Mouse (Mus musculus) induced T-regulatory cell, adult 2 months (primary cell): ENCODE measurements around the gene Rxylt1.

Source experiments
- DNase-seq: peaks from one replicate; pipeline ENCODE4 v3.0.0-alpha.2; 2012; ENCODE audit warnings: low read depth

Gene Rxylt1

GRCm38 (mm10) chr10:122044926-122045325 is 52.2 kb downstream of the Rxylt1 start:
- DNase-seq: no peak

- peak; percentile 53 for DNase-seq
These were observed 56.8 kb downstream of the Rxylt1 start for GRCm38 (mm10) chr10:122040372-122040771.

GRCm38 (mm10) chr10:122039566-122039965 is 57.6 kb downstream of the Rxylt1 start:
- no peak for DNase-seq

- no peak for DNase-seq
These were observed 58.6 kb downstream of the Rxylt1 start for GRCm38 (mm10) chr10:122038554-122038953.

GRCm38 (mm10) chr10:122033271-122033670 is 63.9 kb downstream of the Rxylt1 start:
- DNase-seq: no peak

- DNase-seq: no peak
These were observed 66.8 kb downstream of the Rxylt1 start for GRCm38 (mm10) chr10:122030420-122030819.

GRCm38 (mm10) chr10:122029738-122030137 is 67.4 kb downstream of the Rxylt1 start:
- DNase-seq: no peak
